Mouse (Mus musculus): ENCODE data around the gene Rbms3.

Rbms3 gene

GRCm38 (mm10) chr9:117134043-117134442 is 495.7 kb downstream of the Rbms3 start:
- in situ Hi-C loops (cut with MboI; ENCODE audit: unreplicated experiment in 2 of 2) = no loop called here

GRCm38 (mm10) chr9:117126816-117127215 is 502.9 kb downstream of the Rbms3 start:
- in situ Hi-C loops (cut with MboI; ENCODE audit: unreplicated experiment in 2 of 2) = no loop called here

- in situ Hi-C loops (cut with MboI; ENCODE audit: unreplicated experiment in 2 of 2) = no loop called here
Observed at GRCm38 (mm10) chr9:117125844-117126243, 503.9 kb downstream of the Rbms3 start.

GRCm38 (mm10) chr9:117121572-117121971 is 508.1 kb downstream of the Rbms3 start:
- in situ Hi-C loops (cut with MboI; ENCODE audit: unreplicated experiment in 2 of 2) = no loop called here

- in situ Hi-C loops (cut with MboI; ENCODE audit: unreplicated experiment in 2 of 2) = no loop called here
Observed at GRCm38 (mm10) chr9:117117181-117117729, 512.5 kb downstream of the Rbms3 start.

- in situ Hi-C loops (cut with MboI; ENCODE audit: unreplicated experiment in 2 of 2) = no loop called here
Observed at GRCm38 (mm10) chr9:117115609-117116008, 514.1 kb downstream of the Rbms3 start.

GRCm38 (mm10) chr9:117113592-117113991 is 516.1 kb downstream of the Rbms3 start:
- in situ Hi-C loops (cut with MboI; ENCODE audit: unreplicated experiment in 2 of 2) = no loop called here

GRCm38 (mm10) chr9:117107926-117108325 is 521.8 kb downstream of the Rbms3 start:
- in situ Hi-C loops (cut with MboI; ENCODE audit: unreplicated experiment in 2 of 2) = no loop called here

- in situ Hi-C loops (cut with MboI; ENCODE audit: unreplicated experiment in 2 of 2) = no loop called here
Observed at GRCm38 (mm10) chr9:117102198-117102930, 527.3 kb downstream of the Rbms3 start.

GRCm38 (mm10) chr9:117100181-117100580 is 529.5 kb downstream of the Rbms3 start:
- in situ Hi-C loops (cut with MboI; ENCODE audit: unreplicated experiment in 2 of 2) = no loop called here

GRCm38 (mm10) chr9:117093551-117093950 is 536.2 kb downstream of the Rbms3 start:
- in situ Hi-C loops (cut with MboI; ENCODE audit: unreplicated experiment in 2 of 2) = no loop called here

GRCm38 (mm10) chr9:117092177-117092555 is 537.5 kb downstream of the Rbms3 start:
- in situ Hi-C loops (cut with MboI; ENCODE audit: unreplicated experiment in 2 of 2) = no loop called here

GRCm38 (mm10) chr9:117091253-117092176 is 538.2 kb downstream of the Rbms3 start:
- in situ Hi-C loops (cut with MboI; ENCODE audit: unreplicated experiment in 2 of 2) = no loop called here

- in situ Hi-C loops (cut with MboI; ENCODE audit: unreplicated experiment in 2 of 2) = no loop called here
Observed at GRCm38 (mm10) chr9:117089409-117090147, 540.1 kb downstream of the Rbms3 start.

- in situ Hi-C loops (cut with MboI; ENCODE audit: unreplicated experiment in 2 of 2) = no loop called here
Observed at GRCm38 (mm10) chr9:117088309-117088708, 541.4 kb downstream of the Rbms3 start.

- in situ Hi-C loops (cut with MboI; ENCODE audit: unreplicated experiment in 2 of 2) = no loop called here
Observed at GRCm38 (mm10) chr9:117085706-117086105, 544.0 kb downstream of the Rbms3 start.

- in situ Hi-C loops (cut with MboI; ENCODE audit: unreplicated experiment in 2 of 2) = no loop called here
Observed at GRCm38 (mm10) chr9:117084471-117084870, 545.2 kb downstream of the Rbms3 start.

GRCm38 (mm10) chr9:117079471-117079870 is 550.2 kb downstream of the Rbms3 start:
- in situ Hi-C loops (cut with MboI; ENCODE audit: unreplicated experiment in 2 of 2) = no loop called here

GRCm38 (mm10) chr9:117077548-117077947 is 552.2 kb downstream of the Rbms3 start:
- in situ Hi-C loops (cut with MboI; ENCODE audit: unreplicated experiment in 2 of 2) = no loop called here

- in situ Hi-C loops (cut with MboI; ENCODE audit: unreplicated experiment in 2 of 2) = no loop called here
Observed at GRCm38 (mm10) chr9:117076785-117077184, 552.9 kb downstream of the Rbms3 start.

Measured in v-Abl transformed pro-B cells (cell line).